Mouse (Mus musculus) limb, embryonic 10.5 days (tissue): ENCODE results near the gene Lrp6. TPM values are rescaled to one million over a fixed set of nuclear protein-coding genes. Genes with fewer than 3 reads are reported as not detected.

ENCODE experiments used
- DNase-seq: peaks from one replicate; pipeline ENCODE4 v3.0.0-alpha.2; 2017; ENCODE audit warnings: low spot score
- H3K27ac ChIP-seq: fragments of 300-500 bp; sonication (generic); 2 replicates; pipeline ENCODE4 v1.5.1; 2016; ENCODE audit warnings: mild to moderate bottlenecking
- H3K27me3 ChIP-seq: fragments of 300-500 bp; sonication (generic); 2 replicates; pipeline ENCODE4 v1.6.1; 2016; ENCODE audit warnings: low read depth, mild to moderate bottlenecking; ENCODE audit not compliant: poor library complexity, severe bottlenecking
- H3K36me3 ChIP-seq: fragments of 300-500 bp; sonication (generic); 2 replicates; pipeline ENCODE4 v1.6.1; 2016; ENCODE audit warnings: mild to moderate bottlenecking, moderate library complexity
- H3K4me1 ChIP-seq: fragments of 300-500 bp; sonication (generic); 2 replicates; pipeline ENCODE4 v1.6.1; 2016
- H3K4me3 ChIP-seq: fragments of 300-500 bp; sonication (generic); 2 replicates; pipeline ENCODE4 v1.5.1; 2016; ENCODE audit warnings: mild to moderate bottlenecking, moderate library complexity
- H3K9me3 ChIP-seq: fragments of 300-500 bp; sonication (generic); replicated peaks from 2 replicates; pipeline ENCODE4 v1.6.1; 2016; ENCODE audit warnings: mild to moderate bottlenecking
- whole genome bisulfite sequencing: fragments of 180-500 bp; shearing (Covaris S2); methylation state at CpG from one replicate; pipeline ENCODE4 v1.1.7; 2016; 5-methylcytosine and 5-hydroxymethylcytosine counted together
- polyA plus RNA-seq: library from polyadenylated mRNA; unstranded; fragments of >200 nt; fragmentation: Nextera tagmentation; extraction: Ambion mirVana; gene quantifications from 2 replicates; pipeline ENCODE4 v1.2.1, GENCODE M21; 2016

The Lrp6 gene
- 25.3 and 33.4 TPM in 2 replicates for polyA plus RNA-seq

DNA sequence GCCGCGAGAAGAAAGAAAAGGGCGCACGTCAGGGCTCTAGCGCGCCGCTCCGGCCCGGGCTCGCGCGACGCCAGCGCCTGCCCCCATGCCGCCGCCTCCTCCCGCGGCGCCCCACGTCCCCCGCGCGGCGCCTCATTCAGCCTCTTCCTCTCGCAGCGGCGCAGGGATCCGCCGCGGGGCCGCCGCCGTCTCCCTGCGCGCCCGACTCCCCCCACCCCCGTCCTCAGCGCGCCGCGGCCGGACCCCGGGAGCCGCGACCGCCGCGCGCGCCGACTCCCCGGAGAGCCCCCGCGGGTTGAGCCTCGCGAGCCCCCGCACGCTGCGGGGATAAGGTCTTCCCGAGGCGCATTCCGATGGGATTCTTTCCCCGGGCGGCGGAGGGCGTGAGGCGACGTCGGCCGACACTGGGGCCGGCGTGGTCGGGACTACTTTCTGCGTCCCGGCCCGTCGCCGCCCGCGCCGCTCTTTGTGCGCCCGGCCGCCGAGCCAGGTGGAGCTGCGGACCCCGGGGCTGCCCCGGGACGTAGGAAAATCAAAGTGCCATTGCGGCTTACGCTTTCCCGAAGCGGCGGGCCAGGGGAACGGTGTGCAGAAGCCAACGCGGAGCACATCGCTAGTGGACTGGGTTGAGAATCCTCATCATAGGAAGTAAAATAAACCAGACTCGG, at the start of gene Lrp6:
Gene Lrp6, minus strand, starts transcription at position 148 of the 668 bp plus-strand sequence.
- Histone ChIP-seq H3K36me3 (0 out of 2 replicates have a peak, but pooled peaks cover 2% of the 10 kb centered on the region), H3K4me1 (peaks cover 19% of the 10 kb centered on the region), H3K9me3 (no peaks in the 10 kb centered on the region), H3K4me3 (peak within 1 kb of the TSS; percentile 93), H3K27ac (peak within 1 kb of the TSS; percentile 100), H3K27me3 (no peaks in the 10 kb centered on the region)
- under 1% methylated on average over 96 of the region's 99 CpGs for WGBS
- peak; percentile 92 for DNase-seq

DNA sequence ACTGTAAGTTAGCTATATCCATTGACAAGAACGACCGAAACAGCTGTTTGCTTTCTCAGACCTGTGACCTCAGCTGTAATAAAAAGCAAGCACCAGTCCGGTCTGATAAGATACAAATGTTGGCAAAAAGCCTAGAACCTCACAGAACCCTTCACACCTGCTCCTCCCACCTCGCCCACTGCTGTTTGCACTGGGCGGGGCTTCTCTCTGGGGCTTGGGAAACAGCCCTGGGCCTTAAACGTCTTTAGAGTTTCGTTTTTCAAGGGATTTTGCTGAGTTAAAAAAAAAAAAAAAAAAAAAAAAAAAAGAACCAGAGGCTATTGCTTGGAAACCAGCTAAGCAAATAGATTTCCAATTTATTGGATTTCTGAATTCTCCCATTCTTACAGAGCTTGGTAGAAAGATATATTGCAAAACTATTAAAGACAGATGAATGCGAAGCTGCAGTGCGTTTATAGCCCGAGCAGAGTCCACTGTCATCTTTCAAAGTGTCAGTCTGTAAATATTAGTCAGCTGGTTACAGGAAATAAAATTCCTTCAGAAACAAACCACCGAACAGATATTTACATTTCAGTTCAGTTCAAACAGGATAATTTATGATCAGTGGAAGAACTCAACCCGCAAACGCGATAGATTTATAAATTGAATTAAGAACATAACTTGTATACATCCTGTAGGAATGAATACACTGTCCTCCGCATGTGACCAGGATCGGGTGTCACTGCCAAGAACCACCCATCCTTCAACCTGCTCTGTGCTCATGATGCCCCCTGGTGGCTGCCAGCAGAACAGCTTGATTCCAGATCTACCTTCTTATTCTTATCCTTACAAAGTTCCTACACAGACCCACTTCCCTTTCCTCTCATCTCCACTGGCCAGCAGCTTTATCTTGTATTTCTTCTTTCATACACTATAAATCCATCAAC, 48.2 kb upstream of the Lrp6 start:
- no peaks in the 10 kb centered on the region for H3K27me3 ChIP-seq
- H3K27ac ChIP-seq, result no peak overlapping the region
- peak; percentile 88 for DNase-seq
- H3K36me3 ChIP-seq, result no peaks in the 10 kb centered on the region
- H3K4me1 ChIP-seq, result peaks cover 9% of the 10 kb centered on the region
- WGBS, result 25% methylated on average over 16 of the region's 16 CpGs
- no peaks in the 10 kb centered on the region for H3K9me3 ChIP-seq
- H3K4me3 ChIP-seq, result no peak overlapping the region

DNA sequence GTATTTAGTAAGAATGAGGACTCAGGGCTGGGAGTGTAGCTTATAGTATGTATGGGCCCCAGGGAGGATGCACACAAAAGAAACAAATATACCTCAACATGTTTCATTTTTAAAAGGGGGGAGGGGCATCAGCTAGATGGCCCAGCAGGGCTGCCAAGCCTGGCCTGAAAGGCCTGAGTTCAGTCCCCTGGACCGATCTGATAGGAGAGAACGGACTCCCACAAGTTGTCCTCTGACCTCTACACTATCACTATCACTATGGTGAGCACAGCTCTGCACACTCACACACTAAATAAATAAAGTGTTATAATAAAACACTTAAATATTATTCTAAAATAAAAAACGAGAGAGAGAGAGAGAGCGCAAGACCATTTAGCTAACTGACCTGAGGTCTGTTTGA, 47.6 kb upstream of the Lrp6 start:
- peaks cover 9% of the 10 kb centered on the region for H3K4me1 ChIP-seq
- H3K36me3 ChIP-seq, result no peaks in the 10 kb centered on the region
- 89% methylated on average over 4 of the region's 4 CpGs for WGBS
- no peak overlapping the region for H3K27ac ChIP-seq
- no peak for DNase-seq
- no peak overlapping the region for H3K4me3 ChIP-seq
- H3K9me3 ChIP-seq, result no peaks in the 10 kb centered on the region
- H3K27me3 ChIP-seq, result no peaks in the 10 kb centered on the region

DNA sequence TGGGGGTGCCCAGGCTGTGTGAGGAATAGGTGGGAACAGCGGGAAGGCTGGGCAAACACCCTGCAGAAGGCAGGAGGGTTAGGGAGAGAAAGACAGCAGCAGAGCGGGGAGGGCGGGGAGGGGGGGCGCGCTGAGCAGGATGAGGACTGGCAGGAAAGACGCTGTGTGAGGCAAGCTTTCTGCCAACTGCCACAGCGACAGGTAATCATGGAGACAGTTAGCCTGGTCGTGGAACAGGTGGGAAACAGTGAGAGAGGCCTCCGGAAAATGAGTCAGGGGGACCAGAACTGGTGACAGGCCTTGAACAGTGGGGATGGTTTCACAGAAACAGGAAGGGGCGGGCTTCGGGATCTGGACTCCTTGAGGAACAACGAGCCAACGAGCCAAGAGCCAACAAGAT, 45.1 kb upstream of the Lrp6 start:
- H3K27me3 ChIP-seq, result no peaks in the 10 kb centered on the region
- no peak overlapping the region for H3K27ac ChIP-seq
- peaks cover 13% of the 10 kb centered on the region for H3K4me1 ChIP-seq
- WGBS, result 75% methylated on average over 13 of the region's 13 CpGs
- DNase-seq, result no peak
- H3K9me3 ChIP-seq, result no peaks in the 10 kb centered on the region
- no peaks in the 10 kb centered on the region for H3K36me3 ChIP-seq
- no peak overlapping the region for H3K4me3 ChIP-seq

DNA sequence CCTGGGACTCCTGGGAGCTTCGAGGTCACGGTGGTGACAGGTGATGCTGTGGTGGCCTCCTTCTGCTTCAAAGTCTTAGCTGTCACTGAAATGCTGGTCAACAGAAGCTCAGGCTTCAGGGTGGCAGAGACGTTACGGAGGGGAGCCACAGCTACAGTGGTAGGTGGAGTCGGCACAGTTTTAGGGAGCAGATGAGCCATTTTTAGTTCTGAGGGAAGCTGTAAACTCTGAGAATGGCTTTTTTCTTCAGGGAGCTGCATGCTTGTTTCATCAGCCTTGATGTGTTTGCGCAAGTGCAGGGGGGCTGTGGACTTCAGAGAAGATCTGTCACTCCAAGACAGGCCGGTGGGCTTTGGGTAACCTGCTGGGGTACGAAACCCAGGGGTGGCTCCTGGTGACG, 43.6 kb upstream of the Lrp6 start:
- Histone ChIP-seq H3K36me3 (no peaks in the 10 kb centered on the region), H3K27ac (no peak overlapping the region), H3K27me3 (no peaks in the 10 kb centered on the region), H3K9me3 (no peaks in the 10 kb centered on the region), H3K4me3 (no peak overlapping the region), H3K4me1 (peaks cover 21% of the 10 kb centered on the region)
- WGBS, result 81% methylated on average over 9 of the region's 9 CpGs
- no peak for DNase-seq

DNA sequence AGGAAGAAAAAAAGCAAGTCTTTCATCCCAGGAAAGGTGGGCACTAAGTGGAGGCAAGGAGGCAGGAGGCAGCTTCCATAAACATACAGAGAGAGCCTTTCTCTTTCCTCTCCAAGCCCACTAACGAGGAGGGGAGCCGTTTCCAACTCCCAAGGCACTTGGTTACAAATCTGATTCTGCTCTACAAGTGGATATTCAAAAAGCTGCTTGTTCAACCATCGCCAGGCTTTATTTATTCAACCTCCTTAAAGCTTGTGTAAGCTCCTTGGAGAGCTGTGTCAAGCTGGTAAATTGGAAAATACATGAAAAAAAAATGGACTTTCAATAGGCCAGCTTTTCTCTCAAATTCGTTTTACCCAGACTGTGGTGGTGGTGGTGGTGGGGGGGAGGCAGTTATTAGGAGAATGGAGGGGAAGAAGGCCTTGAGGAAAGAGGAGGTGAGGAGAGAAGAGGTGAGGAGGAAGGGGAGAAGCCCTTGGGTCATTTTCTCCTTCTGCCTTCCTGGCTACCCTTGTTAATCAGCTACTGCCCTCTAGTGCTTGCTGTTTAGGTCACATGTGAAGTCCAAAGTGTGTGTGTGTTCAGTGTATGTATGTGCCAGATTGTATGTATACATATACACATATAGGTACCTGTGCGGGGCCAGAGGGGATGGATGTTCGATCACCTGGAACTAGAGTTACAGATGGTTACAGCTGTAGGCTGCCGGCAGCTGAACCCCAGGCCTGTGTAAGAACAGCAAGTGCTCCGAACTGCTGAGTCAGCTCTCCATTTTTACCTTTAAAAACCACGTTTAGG, 40.4 kb upstream of the Lrp6 start:
- Histone ChIP-seq H3K27ac (peak overlapping the region; percentile 51), H3K4me3 (no peak overlapping the region), H3K36me3 (no peaks in the 10 kb centered on the region), H3K4me1 (peaks cover 28% of the 10 kb centered on the region), H3K9me3 (no peaks in the 10 kb centered on the region), H3K27me3 (no peaks in the 10 kb centered on the region)
- 65% methylated on average over 9 of the region's 9 CpGs for WGBS
- DNase-seq, result no peak

DNA sequence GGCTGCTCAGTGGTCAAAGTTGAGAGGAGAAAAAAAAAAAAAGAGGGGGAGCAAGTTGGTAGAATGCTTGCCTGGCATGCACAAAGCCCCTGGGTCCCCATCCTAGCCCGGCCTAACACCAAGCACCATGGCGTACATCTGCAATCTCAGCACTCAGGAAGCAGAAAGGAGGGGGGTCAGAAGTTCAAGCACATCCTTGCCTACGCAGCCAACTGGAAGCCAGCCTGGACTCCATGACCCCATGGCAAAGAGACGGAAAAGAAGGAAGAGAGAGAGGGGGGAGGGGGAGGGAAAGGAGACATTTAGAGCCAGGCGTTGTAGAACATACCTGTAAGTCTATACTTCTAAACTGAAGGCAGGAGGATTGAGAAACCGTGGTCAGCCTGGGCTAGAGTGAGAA, 39.8 kb upstream of the Lrp6 start:
- no peak for DNase-seq
- 60% methylated on average over 6 of the region's 6 CpGs for WGBS
- H3K9me3 ChIP-seq, result no peaks in the 10 kb centered on the region
- H3K36me3 ChIP-seq, result no peaks in the 10 kb centered on the region
- H3K27ac ChIP-seq, result peak overlapping the region; percentile 51
- no peak overlapping the region for H3K4me3 ChIP-seq
- peaks cover 30% of the 10 kb centered on the region for H3K4me1 ChIP-seq
- no peaks in the 10 kb centered on the region for H3K27me3 ChIP-seq

DNA sequence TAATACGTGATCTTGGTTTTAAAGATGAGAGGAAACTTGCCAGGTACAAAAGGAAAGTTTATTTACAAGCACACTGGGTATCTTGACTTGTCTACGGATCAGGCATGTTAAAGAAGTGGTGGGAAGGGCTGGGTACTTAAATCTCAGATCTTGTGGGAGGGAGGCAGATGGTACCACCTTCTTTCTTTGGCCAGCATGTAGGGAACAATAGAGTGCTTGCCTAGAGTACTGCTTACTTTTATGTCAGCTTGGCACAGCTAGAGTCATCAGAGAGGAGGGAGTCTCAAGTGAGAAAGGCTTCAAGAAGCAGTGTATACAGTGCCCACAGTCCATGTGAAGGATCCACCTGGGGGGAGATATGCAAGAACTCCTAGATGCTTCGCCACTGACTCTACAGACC, 38.4 kb upstream of the Lrp6 start:
- peaks cover 38% of the 10 kb centered on the region for H3K4me1 ChIP-seq
- no peak for DNase-seq
- H3K27me3 ChIP-seq, result no peaks in the 10 kb centered on the region
- no peak overlapping the region for H3K4me3 ChIP-seq
- H3K36me3 ChIP-seq, result no peaks in the 10 kb centered on the region
- H3K27ac ChIP-seq, result no peak overlapping the region
- H3K9me3 ChIP-seq, result no peaks in the 10 kb centered on the region
- 85% methylated on average over 3 of the region's 3 CpGs for WGBS

DNA sequence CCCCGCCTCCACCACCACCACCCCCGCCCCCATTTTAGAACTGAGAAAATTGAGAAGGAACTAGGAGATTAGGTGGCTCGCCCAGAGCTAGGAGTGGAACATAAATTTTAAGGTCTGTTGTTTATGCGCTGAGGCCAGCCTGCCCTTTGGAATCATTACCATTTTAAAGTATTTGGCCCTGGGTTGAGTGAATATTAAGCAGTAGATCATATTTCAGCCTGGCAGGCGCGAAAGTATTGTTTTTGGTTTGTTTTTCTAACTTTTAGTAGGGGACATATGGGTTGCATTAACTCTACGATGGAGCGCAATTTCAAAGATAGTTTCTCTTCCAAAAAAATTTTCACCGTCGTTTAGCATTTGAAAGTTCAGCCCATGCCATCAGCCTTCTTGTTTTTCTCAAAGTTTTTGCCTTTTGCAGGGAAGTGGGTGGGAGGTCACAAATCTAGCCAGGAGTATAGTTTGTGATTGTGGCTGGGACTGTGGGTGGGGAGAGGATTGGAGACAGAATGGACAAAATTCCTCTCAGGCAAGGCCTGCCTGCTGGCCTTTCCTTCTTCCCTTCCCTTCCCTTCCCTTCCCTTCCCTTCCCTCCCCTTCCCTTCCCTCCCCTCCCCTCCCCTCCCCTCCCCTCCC, 35.7 kb upstream of the Lrp6 start:
- Histone ChIP-seq H3K27me3 (no peaks in the 10 kb centered on the region), H3K9me3 (no peaks in the 10 kb centered on the region), H3K27ac (peak overlapping the region; percentile 57), H3K4me1 (peaks cover 38% of the 10 kb centered on the region), H3K4me3 (peak overlapping the region; percentile 15; the same call in 1 of the 2 replicates), H3K36me3 (no peaks in the 10 kb centered on the region)
- WGBS, result 23% methylated on average over 10 of the region's 10 CpGs
- DNase-seq, result no peak

DNA sequence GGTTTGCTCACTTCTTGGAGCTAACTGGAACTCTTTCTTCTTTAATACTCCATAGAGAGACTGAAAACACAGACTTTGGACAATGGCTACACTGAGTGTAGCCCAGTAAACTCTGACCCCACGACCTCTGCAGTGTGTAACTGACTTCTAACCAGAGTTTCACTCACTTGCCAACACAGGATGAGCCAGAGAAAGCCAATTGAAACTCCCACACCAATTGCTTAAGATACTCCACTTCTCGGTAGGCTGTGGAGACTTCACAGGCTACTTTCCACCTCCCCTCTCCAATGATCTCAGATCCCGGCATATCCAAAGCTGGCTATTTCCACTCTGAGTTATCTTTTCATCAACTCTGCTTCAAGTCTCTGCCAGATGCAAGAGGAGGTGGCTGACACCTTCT, 35.0 kb upstream of the Lrp6 start:
- Histone ChIP-seq H3K4me3 (peak overlapping the region; percentile 24; the same call in 1 of the 2 replicates), H3K9me3 (no peaks in the 10 kb centered on the region), H3K36me3 (no peaks in the 10 kb centered on the region), H3K27ac (peak overlapping the region; percentile 73), H3K4me1 (peaks cover 32% of the 10 kb centered on the region), H3K27me3 (no peaks in the 10 kb centered on the region)
- DNase-seq, result no peak
- 36% methylated on average over 3 of the region's 3 CpGs for WGBS

DNA sequence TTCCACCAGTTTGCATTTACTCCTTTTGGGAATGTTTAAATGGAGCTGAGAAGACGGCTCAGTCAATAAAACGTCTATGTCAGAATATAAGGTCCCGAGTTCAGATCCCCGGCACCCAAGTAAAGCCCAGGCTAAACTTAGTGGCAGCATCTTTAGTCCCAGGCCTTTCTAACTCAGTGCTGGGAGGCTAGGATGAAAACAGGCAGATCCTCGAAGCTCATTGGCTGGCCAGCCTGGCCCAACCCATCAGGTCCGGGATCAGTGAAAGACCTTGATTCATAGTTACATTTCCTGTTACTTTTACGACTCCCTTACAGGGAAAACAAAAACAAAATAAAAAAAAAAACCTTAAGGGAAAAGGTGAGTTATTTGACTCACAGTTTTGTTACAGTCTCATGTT, 34.4 kb upstream of the Lrp6 start:
- Histone ChIP-seq H3K27ac (peak overlapping the region; percentile 73; the same call in 1 of the 2 replicates), H3K4me3 (no peak overlapping the region), H3K4me1 (peaks cover 25% of the 10 kb centered on the region), H3K9me3 (no peaks in the 10 kb centered on the region), H3K27me3 (no peaks in the 10 kb centered on the region), H3K36me3 (no peaks in the 10 kb centered on the region)
- no peak for DNase-seq
- 58% methylated on average over 7 of the region's 7 CpGs for WGBS

DNA sequence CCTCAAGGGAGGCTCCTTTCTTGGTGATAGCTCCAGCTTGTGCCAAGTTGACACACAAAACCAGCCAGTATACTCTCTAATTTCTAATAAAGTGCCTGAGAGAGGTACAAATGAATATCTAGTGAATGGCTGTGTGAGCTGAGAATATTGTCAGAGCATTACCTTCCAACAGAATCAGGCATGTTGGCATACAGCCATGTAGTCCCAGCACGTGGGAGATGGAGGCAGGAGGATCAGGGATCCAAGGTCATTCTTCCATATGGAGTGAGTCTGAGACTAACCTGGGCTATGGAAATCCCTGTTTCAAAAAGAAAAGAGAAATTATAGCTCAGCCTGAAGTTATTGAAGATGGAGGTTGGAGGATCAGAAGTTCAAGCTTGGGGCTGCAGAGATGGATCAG, 32.5 kb upstream of the Lrp6 start:
- H3K36me3 ChIP-seq, result no peaks in the 10 kb centered on the region
- no peak overlapping the region for H3K4me3 ChIP-seq
- no peak for DNase-seq
- no peak overlapping the region for H3K27ac ChIP-seq
- H3K4me1 ChIP-seq, result peaks cover 25% of the 10 kb centered on the region
- 91% methylated on average over 1 of the region's 1 CpGs for WGBS
- H3K27me3 ChIP-seq, result no peaks in the 10 kb centered on the region
- H3K9me3 ChIP-seq, result no peaks in the 10 kb centered on the region
